Mouse (Mus musculus): Measurements from ENCODE around the gene Daam1.

Daam1 gene

GRCm38 (mm10) chr12:71962616-71963015 lies 131.7 kb downstream of the Daam1 start:
- in situ Hi-C loops (cut with MboI; ENCODE audit: unreplicated experiment in 2 of 2) = no loop called here

DNA sequence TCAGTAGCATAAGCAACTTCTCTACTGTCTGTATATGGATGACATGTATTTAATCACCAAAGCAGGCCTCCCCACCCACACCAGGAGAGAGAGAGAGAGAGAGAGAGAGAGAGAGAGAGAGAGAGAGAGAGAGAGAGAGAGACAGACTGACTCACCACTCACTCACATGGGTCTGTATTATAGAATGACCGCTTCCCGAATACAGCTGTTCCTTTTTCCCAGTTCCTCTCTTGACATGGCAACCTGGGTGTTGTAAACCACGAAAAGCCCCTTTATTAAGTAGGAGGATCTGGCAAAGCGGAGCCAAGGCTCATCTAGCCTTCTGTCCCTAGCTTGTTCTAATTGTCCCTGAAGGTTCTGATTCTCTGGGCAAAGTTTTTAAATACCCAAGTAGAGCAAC lies 137.7 kb downstream of the Daam1 start:
- in situ Hi-C loops (cut with MboI; ENCODE audit: unreplicated experiment in 2 of 2) = no loop called here

DNA sequence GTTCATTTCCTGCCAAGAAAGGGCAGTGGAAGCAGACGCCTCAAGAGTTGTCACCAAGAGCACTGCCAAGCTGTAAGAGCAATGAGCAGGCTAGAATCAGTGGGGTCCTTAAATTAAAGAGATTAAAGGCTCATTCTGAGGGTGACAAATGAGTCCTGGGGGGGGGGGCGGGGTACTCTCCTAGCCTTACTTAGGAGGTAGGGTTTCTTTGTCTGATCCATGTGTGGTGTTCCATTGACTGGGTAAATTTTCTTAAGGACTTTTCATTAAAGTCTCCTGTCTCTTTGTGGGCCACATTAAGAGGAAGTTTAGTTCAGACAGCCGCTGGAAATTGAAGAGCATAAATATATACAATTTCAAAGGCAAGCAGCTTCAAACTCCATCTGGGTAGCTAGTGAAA lies 138.1 kb downstream of the Daam1 start:
- in situ Hi-C loops (cut with MboI; ENCODE audit: unreplicated experiment in 2 of 2) = no loop called here

DNA sequence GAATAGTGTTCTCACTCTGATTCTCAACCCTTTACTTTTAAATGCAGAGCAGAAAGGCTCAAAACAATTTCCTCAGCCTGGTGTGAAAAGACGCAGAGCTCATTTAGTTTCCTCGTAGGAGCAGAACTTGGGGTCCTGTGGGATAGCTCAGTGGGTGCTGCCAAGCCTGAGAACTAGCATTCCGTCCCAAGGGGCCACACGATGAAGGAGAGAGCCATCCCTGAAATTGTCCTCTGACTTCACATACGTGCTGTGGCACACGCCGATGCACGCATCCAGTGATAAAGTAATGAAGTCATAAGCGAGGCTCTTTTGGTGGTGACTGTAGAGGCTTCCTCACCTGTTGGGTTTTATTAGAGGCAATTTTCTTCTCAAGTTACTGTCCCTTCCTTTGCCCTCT lies 138.6 kb downstream of the Daam1 start:
- in situ Hi-C loops (cut with MboI; ENCODE audit: unreplicated experiment in 2 of 2) = no loop called here

- in situ Hi-C loops (cut with MboI; ENCODE audit: unreplicated experiment in 2 of 2) = no loop called here
Measured at GRCm38 (mm10) chr12:71969941-71970629, 139.2 kb downstream of the Daam1 start.

DNA sequence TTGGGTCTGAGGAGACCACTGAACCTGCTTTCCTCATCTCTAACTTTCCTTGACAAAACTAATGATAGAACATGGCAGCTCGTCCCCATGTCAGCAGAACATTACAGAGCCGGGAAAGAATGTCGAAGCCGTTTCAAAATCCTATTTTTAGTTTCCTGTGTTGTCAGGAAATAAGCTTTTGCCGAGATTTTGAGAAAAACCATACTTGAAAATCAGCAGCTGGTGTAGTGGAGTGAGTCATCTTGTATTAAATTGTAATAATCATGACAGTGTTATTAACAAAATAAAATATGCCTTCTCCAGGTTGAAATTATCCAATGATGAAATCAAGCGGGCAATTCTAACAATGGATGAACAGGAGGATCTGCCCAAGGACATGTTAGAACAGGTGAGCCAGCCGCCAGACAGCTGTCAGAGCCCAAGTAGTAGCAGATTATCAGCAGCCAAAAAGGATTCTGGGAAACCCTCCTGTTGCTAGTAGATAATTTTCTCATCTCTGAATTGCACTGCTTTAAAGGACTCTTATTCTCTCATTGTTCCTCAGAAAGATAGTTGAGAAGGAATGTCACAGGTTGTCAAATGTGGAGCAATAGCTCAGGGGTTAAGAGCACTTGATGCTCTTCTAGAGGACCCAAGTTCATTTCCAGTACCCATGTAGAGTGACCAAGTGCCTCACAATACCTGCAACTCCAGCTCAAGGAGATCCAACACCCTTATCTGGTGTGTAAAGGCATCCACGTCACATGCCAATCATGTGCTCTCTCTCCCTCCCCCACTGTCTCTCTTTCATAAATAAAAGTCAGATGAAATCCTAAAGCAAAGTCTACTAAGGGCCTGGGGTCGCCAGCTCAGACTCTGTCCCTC lies 140.1 kb downstream of the Daam1 start:
- in situ Hi-C loops (cut with MboI; ENCODE audit: unreplicated experiment in 2 of 2) = no loop called here

- in situ Hi-C loops (cut with MboI; ENCODE audit: unreplicated experiment in 2 of 2) = no loop called here
Measured at GRCm38 (mm10) chr12:71972126-71972525, 141.2 kb downstream of the Daam1 start.

- in situ Hi-C loops (cut with MboI; ENCODE audit: unreplicated experiment in 2 of 2) = no loop called here
Measured at GRCm38 (mm10) chr12:71972619-71973266, 141.9 kb downstream of the Daam1 start.

GRCm38 (mm10) chr12:71973577-71973976 lies 142.7 kb downstream of the Daam1 start:
- in situ Hi-C loops (cut with MboI; ENCODE audit: unreplicated experiment in 2 of 2) = no loop called here

- in situ Hi-C loops (cut with MboI; ENCODE audit: unreplicated experiment in 2 of 2) = no loop called here
Measured at GRCm38 (mm10) chr12:71975626-71976025, 144.7 kb downstream of the Daam1 start.

GRCm38 (mm10) chr12:71976361-71976960 lies 145.6 kb downstream of the Daam1 start:
- in situ Hi-C loops (cut with MboI; ENCODE audit: unreplicated experiment in 2 of 2) = no loop called here

- in situ Hi-C loops (cut with MboI; ENCODE audit: unreplicated experiment in 2 of 2) = no loop called here
Measured at GRCm38 (mm10) chr12:71977364-71977763, 146.5 kb downstream of the Daam1 start.

DNA sequence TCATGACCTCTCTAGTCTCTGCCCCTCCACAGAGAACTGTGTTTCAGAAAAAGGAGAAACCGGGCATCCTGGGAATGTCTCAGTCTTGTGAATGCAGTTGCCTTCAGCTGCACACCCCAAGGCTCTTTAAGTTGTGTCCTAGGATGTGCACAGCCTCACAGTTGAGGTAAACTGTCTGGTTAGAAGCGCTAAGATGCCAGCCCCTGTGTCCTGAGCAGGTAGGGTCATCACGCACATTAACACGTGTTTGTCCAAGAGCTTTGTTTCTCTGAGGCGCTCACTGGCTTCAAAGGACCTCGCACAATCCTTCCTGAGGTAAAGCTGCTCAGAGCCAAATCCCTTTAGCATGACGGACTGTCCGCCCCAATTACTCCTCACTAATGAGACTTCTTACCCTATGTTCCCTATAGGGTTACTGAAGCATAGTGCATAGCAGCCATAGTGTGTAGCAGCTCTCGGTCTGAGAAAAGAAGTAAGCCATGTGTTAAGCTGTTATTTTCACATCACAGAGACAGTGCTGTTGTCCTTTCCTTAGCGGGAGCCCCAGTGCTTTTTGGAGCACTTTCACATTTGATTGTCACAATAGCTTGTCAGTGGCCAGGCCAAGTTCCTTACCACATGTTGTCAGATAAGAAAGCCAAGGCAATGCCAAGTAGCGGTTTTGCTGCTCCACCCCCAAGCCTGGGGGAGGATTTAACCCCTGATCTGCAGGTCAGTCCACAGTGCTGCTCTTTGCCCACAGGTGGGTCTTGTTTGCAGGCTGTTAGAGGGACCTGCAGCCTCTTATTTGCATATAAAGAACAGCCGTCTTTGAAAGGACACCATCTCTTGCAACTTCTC lies 147.9 kb downstream of the Daam1 start:
- in situ Hi-C loops (cut with MboI; ENCODE audit: unreplicated experiment in 2 of 2) = no loop called here

GRCm38 (mm10) chr12:71980166-71980565 lies 149.3 kb downstream of the Daam1 start:
- in situ Hi-C loops (cut with MboI; ENCODE audit: unreplicated experiment in 2 of 2) = no loop called here

GRCm38 (mm10) chr12:71980746-71981145 lies 149.9 kb downstream of the Daam1 start:
- in situ Hi-C loops (cut with MboI; ENCODE audit: unreplicated experiment in 2 of 2) = no loop called here

DNA sequence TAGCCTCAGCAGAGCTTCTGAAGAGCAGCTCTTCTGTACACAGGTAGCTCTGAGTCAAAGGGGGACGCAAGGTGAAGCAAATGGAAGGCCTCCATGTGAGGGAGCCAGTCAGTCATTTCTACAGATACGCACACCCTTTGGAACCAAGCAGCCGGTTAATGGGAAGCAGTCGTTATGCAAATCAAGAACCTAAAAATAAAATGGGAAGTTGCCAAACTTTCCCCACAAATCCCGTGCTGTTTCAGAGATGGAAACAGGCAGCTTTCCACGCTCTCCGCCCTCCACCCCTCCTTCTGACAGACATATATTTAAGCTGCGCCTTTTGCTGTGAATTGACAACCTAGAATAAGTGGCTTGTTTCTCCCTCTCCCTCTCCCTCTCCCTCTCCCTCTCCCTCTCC lies 150.4 kb downstream of the Daam1 start:
- in situ Hi-C loops (cut with MboI; ENCODE audit: unreplicated experiment in 2 of 2) = no loop called here

GRCm38 (mm10) chr12:71981791-71982190 lies 150.9 kb downstream of the Daam1 start:
- in situ Hi-C loops (cut with MboI; ENCODE audit: unreplicated experiment in 2 of 2) = no loop called here

- in situ Hi-C loops (cut with MboI; ENCODE audit: unreplicated experiment in 2 of 2) = no loop called here
Measured at GRCm38 (mm10) chr12:71983102-71983715, 152.3 kb downstream of the Daam1 start.

GRCm38 (mm10) chr12:71987161-71987560 lies 156.3 kb downstream of the Daam1 start:
- in situ Hi-C loops (cut with MboI; ENCODE audit: unreplicated experiment in 2 of 2) = no loop called here

GRCm38 (mm10) chr12:71987885-71988284 lies 157.0 kb downstream of the Daam1 start:
- in situ Hi-C loops (cut with MboI; ENCODE audit: unreplicated experiment in 2 of 2) = no loop called here
